Mouse (Mus musculus) cortical plate, adult 2 months (tissue): ENCODE results near the gene Baz2a. TPM values are rescaled to one million over a fixed set of nuclear protein-coding genes. Genes with fewer than 3 reads are reported as not detected.
"Not testable (repeated sequence)": the region's sequence is repeated elsewhere in the genome, so short reads cannot be mapped to it uniquely, and the experiment has no call there.

Experiments
- H3K27ac ChIP-seq: fragments of 200-500 bp; 2 replicates; pipeline ENCODE4 v1.5.1; 2012; ENCODE audit warnings: low read length, control low read depth, inconsistent platforms; ENCODE audit not compliant: insufficient read depth
- H3K4me1 ChIP-seq: fragments of 200-500 bp; 2 replicates; pipeline ENCODE4 v1.6.1; 2011; ENCODE audit warnings: low read length; ENCODE audit not compliant: control insufficient read depth, insufficient read depth
- H3K4me3 ChIP-seq: fragments of 200-500 bp; 2 replicates; pipeline ENCODE4 v1.5.1; 2011; ENCODE audit warnings: mild to moderate bottlenecking, low read length, control low read depth; ENCODE audit not compliant: insufficient read depth
- CTCF ChIP-seq: fragments of 200-500 bp; IDR thresholded peaks from 2 replicates; pipeline ENCODE4 v1.5.1; 2011; ENCODE audit warnings: mild to moderate bottlenecking, control low read depth, low read length; ENCODE audit not compliant: insufficient read depth; ENCODE audit errors: extremely low read depth
- POLR2A ChIP-seq: fragments of 200-500 bp; IDR thresholded peaks from 2 replicates; pipeline ENCODE4 v1.6.1; 2011; ENCODE audit warnings: mild to moderate bottlenecking, low read length, control low read depth; ENCODE audit not compliant: insufficient read depth; ENCODE audit errors: extremely low read depth
- polyA plus RNA-seq: library from polyadenylated mRNA; depleted of rRNA; stranded (reverse); fragments of >200 nt; gene quantifications from 2 replicates; pipeline ENCODE4 v1.2.3, GENCODE M21; 2012

Baz2a gene
- polyA plus RNA-seq, 1 experiment, result 30.2 TPM

DNA sequence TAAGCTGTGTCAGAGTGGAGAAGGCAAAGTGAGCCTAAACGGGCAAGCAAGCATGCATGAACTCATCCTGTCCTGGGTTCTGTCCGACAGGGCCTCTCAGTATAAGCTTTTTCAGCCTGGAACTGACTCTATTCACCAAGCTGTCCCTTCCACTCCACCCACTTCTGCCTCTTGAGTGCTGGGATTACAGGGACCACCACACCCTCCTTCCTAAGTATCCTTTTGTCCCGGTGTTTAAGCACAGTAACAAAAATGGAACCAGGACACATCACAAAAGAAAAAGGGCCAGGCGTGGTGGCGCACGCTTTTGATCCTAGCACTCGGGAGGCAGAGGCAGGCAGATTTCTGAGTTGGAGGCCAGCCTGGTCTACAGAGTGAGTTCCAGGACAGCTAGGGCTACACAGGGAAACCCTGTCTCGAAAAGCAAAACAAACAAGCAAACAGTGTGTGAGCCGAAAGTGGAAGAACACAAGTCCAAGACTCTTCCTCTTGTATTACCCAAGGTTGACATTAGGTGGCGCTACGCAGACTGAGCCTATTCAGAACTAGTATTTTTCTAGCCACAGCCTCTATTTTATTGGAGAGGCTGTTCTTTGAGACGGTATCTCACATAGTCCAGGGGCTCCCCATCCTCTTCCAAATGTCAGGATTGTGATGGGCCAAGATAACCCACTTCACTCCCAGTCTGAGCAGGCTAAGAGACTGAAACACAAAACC is 49.0 kb downstream of the Baz2a start:
- Histone ChIP-seq H3K4me1 (peaks cover 2% of the 10 kb centered on the region), H3K4me3 (no peak overlapping the region), H3K27ac (no peak overlapping the region)
- TF ChIP-seq CTCF, result peak; percentile 59
- no peak for TF ChIP-seq POLR2A

- no peak overlapping the region for H3K27ac ChIP-seq
- H3K4me1 ChIP-seq, result no peaks in the 10 kb centered on the region
- no peak overlapping the region for H3K4me3 ChIP-seq
- peak; percentile 37; the same call in 1 of the 2 replicates for TF ChIP-seq CTCF
- no peak for TF ChIP-seq POLR2A
Measured at GRCm38 (mm10) chr10:128142165-128142564, 50.8 kb downstream of the Baz2a start.

GRCm38 (mm10) chr10:128143659-128144058 is 52.3 kb downstream of the Baz2a start:
- TF ChIP-seq CTCF (no peak), POLR2A (no peak)
- Histone ChIP-seq H3K4me3 (no peak overlapping the region), H3K4me1 (no peaks in the 10 kb centered on the region), H3K27ac (no peak overlapping the region)

- Histone ChIP-seq H3K27ac (no peak overlapping the region), H3K4me3 (no peak overlapping the region), H3K4me1 (no peaks in the 10 kb centered on the region)
- TF ChIP-seq POLR2A (no peak), CTCF (no peak)
Measured at GRCm38 (mm10) chr10:128144961-128145360, 53.6 kb downstream of the Baz2a start.

GRCm38 (mm10) chr10:128148789-128149365 is 57.5 kb downstream of the Baz2a start:
- Histone ChIP-seq H3K4me1 (no peaks in the 10 kb centered on the region), H3K27ac (no peak overlapping the region), H3K4me3 (no peak overlapping the region)
- TF ChIP-seq POLR2A (no peak), CTCF (no peak)

GRCm38 (mm10) chr10:128149592-128149991 is 58.2 kb downstream of the Baz2a start:
- Histone ChIP-seq H3K4me1 (no peaks in the 10 kb centered on the region), H3K27ac (no peak overlapping the region), H3K4me3 (no peak overlapping the region)
- TF ChIP-seq CTCF (peak; percentile 16; the same call in 1 of the 2 replicates), POLR2A (no peak)

- H3K4me1 ChIP-seq, result no peaks in the 10 kb centered on the region
- H3K27ac ChIP-seq, result no peak overlapping the region
- H3K4me3 ChIP-seq, result no peak overlapping the region
- no peak for TF ChIP-seq CTCF
- TF ChIP-seq POLR2A, result no peak
Measured at GRCm38 (mm10) chr10:128150941-128151340, 59.6 kb downstream of the Baz2a start.

DNA sequence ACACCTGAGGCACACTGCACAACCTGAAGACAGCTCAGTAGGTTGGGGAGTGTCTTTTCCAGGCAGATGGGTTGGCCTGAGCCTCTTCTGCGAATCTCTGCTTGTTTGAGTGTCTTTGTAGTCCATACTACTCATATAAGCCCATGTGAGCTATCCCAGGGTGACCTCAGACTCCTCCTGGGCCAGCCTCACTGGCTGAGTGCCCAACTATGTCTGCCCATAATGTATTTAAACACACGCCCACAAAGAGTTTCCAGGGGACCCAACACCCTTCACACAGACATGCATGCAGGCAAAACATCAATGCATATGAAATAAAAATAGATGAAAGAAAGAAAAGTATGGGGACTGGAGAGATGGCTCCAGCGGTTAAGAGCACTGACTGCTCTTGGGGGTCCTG is 62.6 kb downstream of the Baz2a start:
- Histone ChIP-seq H3K4me3 (no peak overlapping the region), H3K4me1 (no peaks in the 10 kb centered on the region), H3K27ac (no peak overlapping the region)
- TF ChIP-seq CTCF (no peak), POLR2A (no peak)

- H3K4me1 ChIP-seq, H3K4me3 ChIP-seq, H3K27ac ChIP-seq: not testable (repeated sequence)
Measured at GRCm38 (mm10) chr10:128165726-128166125, 74.3 kb downstream of the Baz2a start.

GRCm38 (mm10) chr10:128167091-128167490 is 75.7 kb downstream of the Baz2a start:
- no peak overlapping the region for H3K4me3 ChIP-seq
- no peak overlapping the region for H3K27ac ChIP-seq
- H3K4me1 ChIP-seq, result no peaks in the 10 kb centered on the region
- no peak for TF ChIP-seq POLR2A
- TF ChIP-seq CTCF, result no peak

DNA sequence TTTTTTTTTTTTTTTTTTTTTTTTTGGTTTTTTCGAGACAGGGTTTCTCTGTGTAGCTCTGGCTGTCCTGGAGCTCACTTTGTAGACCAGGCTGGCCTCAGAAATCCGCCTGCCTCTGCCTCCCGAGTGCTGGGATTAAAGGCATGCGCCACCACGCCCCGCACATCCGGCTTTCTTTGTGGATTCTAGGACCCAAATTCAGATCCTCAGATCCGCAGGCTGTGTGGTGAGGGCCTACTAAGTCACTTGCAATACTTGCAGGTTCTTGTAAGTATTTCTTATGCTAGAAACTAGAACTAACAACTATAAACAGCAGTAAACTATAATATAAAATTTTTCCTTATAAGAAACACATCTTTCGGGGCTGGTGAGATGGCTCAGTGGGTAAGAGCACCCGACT is 80.0 kb downstream of the Baz2a start:
- H3K27ac ChIP-seq, H3K4me3 ChIP-seq, H3K4me1 ChIP-seq: not testable (repeated sequence)
